Comparison of ENCODE assay signal across 26 mouse cellular contexts in genomic region chr8:128394671-128395193, GRCm38 (mm10). TPM values are rescaled to one million over a fixed set of nuclear protein-coding genes. Genes with fewer than 3 reads are reported as not detected.
A peak's percentile ranks its signal among the peaks of the same experiment; 100 is the strongest.
DNase-seq lines count a peak whose midpoint lies in the region; ATAC-seq and TF ChIP-seq lines count a peak whose summit lies in the region.
"Had no signal": no experiment of that assay in that cellular context is flagged by ENCODE, and none has a peak within 500 bp of the region (broad histone marks: within the 10 kb centered on the region; RNA-seq: fewer than 3 reads in every experiment).

No protein-coding gene starts in this region.

- TF ChIP-seq POLR2A in myocyte (IDR thresholded peaks at IDR 0.05; ENCODE audit: insufficient read length, low read depth) = no peak

- H3K27me3 ChIP-seq in heart, embryonic 13.5 days (replicated peaks) = no peaks in the 10 kb centered on the region
- no peaks in the 10 kb centered on the region for H3K27me3 ChIP-seq in kidney, embryonic 15.5 days
- no peaks in the 10 kb centered on the region for H3K27me3 ChIP-seq in myocyte (ENCODE audit: control insufficient read depth, insufficient read depth, insufficient read length)
- no peaks in the 10 kb centered on the region for H3K27me3 ChIP-seq in intestine, postnatal 0 days (replicated peaks; ENCODE audit: control insufficient read depth, insufficient read depth, low read length)
- H3K27me3 ChIP-seq: forebrain, embryonic 13.5 days; hindbrain, embryonic 13.5 days; liver, embryonic 12.5 days; neural tube, embryonic 12.5 days had no signal

- H3K4me3 ChIP-seq in heart, embryonic 13.5 days = no peak overlapping the region
- H3K4me3 ChIP-seq in kidney, embryonic 15.5 days (replicated peaks) = no peak overlapping the region
- no peak overlapping the region for H3K4me3 ChIP-seq in brown adipose tissue, adult 24 weeks (ENCODE audit: insufficient read depth, low read depth, low read length)
- no peak overlapping the region for H3K4me3 ChIP-seq in myocyte
- H3K4me3 ChIP-seq in intestine, postnatal 0 days (ENCODE audit: low read depth, low read length) = no peak overlapping the region
- H3K4me3 ChIP-seq: forebrain, embryonic 13.5 days; hindbrain, embryonic 13.5 days; layer of hippocampus, adult 2 months; left cerebral cortex, adult 2 months; liver, embryonic 12.5 days; neural tube, embryonic 12.5 days had no signal

- no peaks in the 10 kb centered on the region for H3K9me3 ChIP-seq in heart, embryonic 13.5 days
- no peaks in the 10 kb centered on the region for H3K9me3 ChIP-seq in kidney, embryonic 15.5 days (replicated peaks)
- no peaks in the 10 kb centered on the region for H3K9me3 ChIP-seq in intestine, postnatal 0 days (ENCODE audit: control insufficient read depth)
- H3K9me3 ChIP-seq: forebrain, embryonic 13.5 days; hindbrain, embryonic 13.5 days; liver, embryonic 12.5 days; neural tube, embryonic 12.5 days had no signal

- no peak for DNase-seq in heart, postnatal 4 days
- DNase-seq in kidney, postnatal 4 days = no peak
- DNase-seq: adrenal gland, postnatal 25 days; cerebellum, adult 18-20 months; cerebellum, postnatal 25 days; gastrocnemius, postnatal 25 days; heart, postnatal 36 days; kidney, adult 9 months; liver, postnatal 0 days; lung, postnatal 36 days; thymus, adult 2 months; thymus, postnatal 36 days had no signal

- H3K9ac ChIP-seq in heart, embryonic 13.5 days = no peak overlapping the region
- H3K9ac ChIP-seq in kidney, embryonic 15.5 days = no peak overlapping the region
- no peak overlapping the region for H3K9ac ChIP-seq in intestine, postnatal 0 days (ENCODE audit: low read depth, low read length)
- H3K9ac ChIP-seq: forebrain, embryonic 13.5 days; hindbrain, embryonic 13.5 days; liver, embryonic 12.5 days; liver, postnatal 0 days; neural tube, embryonic 12.5 days had no signal

- no peak for ATAC-seq in heart, embryonic 13.5 days (ENCODE audit: extremely low read depth, insufficient number of reproducible peaks, low FRiP score, low TSS enrichment)
- ATAC-seq in kidney, embryonic 15.5 days (replicated peaks; ENCODE audit: low FRiP score) = 0 out of 2 replicates have a peak, but pooled peaks have one; percentile 18
- ATAC-seq in intestine, postnatal 0 days = no peak
- ATAC-seq: forebrain, embryonic 13.5 days; intestine, embryonic 16.5 days; liver, embryonic 12.5 days; midbrain, embryonic 16.5 days had no signal

- H3K4me2 ChIP-seq in heart, embryonic 13.5 days = no peak overlapping the region
- H3K4me2 ChIP-seq in kidney, embryonic 15.5 days = no peak overlapping the region
- H3K4me2 ChIP-seq in myocyte (ENCODE audit: low read depth) = no peak overlapping the region
- H3K4me2 ChIP-seq in intestine, postnatal 0 days (replicated peaks; ENCODE audit: low read depth) = no peak overlapping the region
- H3K4me2 ChIP-seq: forebrain, embryonic 13.5 days; hindbrain, embryonic 13.5 days; liver, embryonic 12.5 days; midbrain, embryonic 11.5 days; neural tube, embryonic 12.5 days had no signal

- WGBS in heart, embryonic 13.5 days = 72% methylated on average over 5 of the region's 5 CpGs
- WGBS in kidney, embryonic 15.5 days = 33% methylated on average over 5 of the region's 5 CpGs
- WGBS in intestine, postnatal 0 days = 85% methylated on average over 5 of the region's 5 CpGs

- H3K4me1 ChIP-seq in heart, embryonic 13.5 days = peaks cover 78% of the 10 kb centered on the region
- H3K4me1 ChIP-seq in kidney, embryonic 15.5 days = peaks cover 45% of the 10 kb centered on the region
- peaks cover 52% of the 10 kb centered on the region for H3K4me1 ChIP-seq in brown adipose tissue, adult 24 weeks (ENCODE audit: control insufficient read depth, insufficient read depth, insufficient read length, low read length)
- H3K4me1 ChIP-seq in intestine, postnatal 0 days (replicated peaks; ENCODE audit: control insufficient read depth, insufficient read depth, low read length) = peaks cover 6% of the 10 kb centered on the region; the same call in 1 of the 2 replicates

- no peak overlapping the region for H3ac ChIP-seq in myocyte (ENCODE audit: control insufficient read depth, insufficient read length)

- H3K36me3 ChIP-seq in heart, embryonic 13.5 days = 0 out of 2 replicates have a peak, but pooled peaks cover 2% of the 10 kb centered on the region
- H3K36me3 ChIP-seq in kidney, embryonic 15.5 days = 0 out of 2 replicates have a peak, but pooled peaks cover 5% of the 10 kb centered on the region
- no peaks in the 10 kb centered on the region for H3K36me3 ChIP-seq in myocyte (ENCODE audit: control insufficient read depth, insufficient read depth)
- H3K36me3 ChIP-seq in intestine, postnatal 0 days (ENCODE audit: control insufficient read depth, insufficient read depth) = no peaks in the 10 kb centered on the region
- H3K36me3 ChIP-seq: hindbrain, embryonic 13.5 days; liver, embryonic 12.5 days; neural tube, embryonic 12.5 days had no signal

- no peak for TF ChIP-seq CTCF in intestine, postnatal 0 days (IDR thresholded peaks at IDR 0.05; ENCODE audit: low read depth)

- H3K79me2 ChIP-seq in myocyte (ENCODE audit: control insufficient read depth, insufficient read depth) = peaks cover 57% of the 10 kb centered on the region

- H3K27ac ChIP-seq in heart, embryonic 13.5 days (replicated peaks) = peak overlapping the region; percentile 28; the same call in 1 of the 2 replicates
- 0 out of 2 replicates have a peak overlapping the region, but pooled peaks have one; percentile 34 for H3K27ac ChIP-seq in kidney, embryonic 15.5 days
- peak overlapping the region; percentile 20 for H3K27ac ChIP-seq in brown adipose tissue, adult 24 weeks (replicated peaks; ENCODE audit: low read depth, low read length)
- no peak overlapping the region for H3K27ac ChIP-seq in intestine, postnatal 0 days (ENCODE audit: low read depth, low read length)
- H3K27ac ChIP-seq: forebrain, embryonic 13.5 days; hindbrain, embryonic 13.5 days; layer of hippocampus, adult 2 months; left cerebral cortex, adult 2 months; liver, embryonic 12.5 days; neural tube, embryonic 12.5 days had no signal

TF ChIP-seq in myocyte, 11 proteins besides CTCF, POLR2A, EP300 and RAD21:
- TF ChIP-seq MYOD1 (IDR thresholded peaks at IDR 0.05; ENCODE audit: control insufficient read depth in 1 of 3, insufficient read length in 2 of 3, low read depth in 2 of 3) = peak in 2 of 3 experiments; percentile 6 to 21
- peak; percentile 53 for TF ChIP-seq USF1 (IDR thresholded peaks at IDR 0.05; ENCODE audit: low read depth)
- no peak for TF ChIP-seq E2F4 (IDR thresholded peaks at IDR 0.05; ENCODE audit: insufficient read depth)
TF ChIP-seq in myocyte: peak in this region for 2.

RNA-seq across cellular contexts. Expression of gene Nrp1, which starts 36.3 kb away (rescaled TPM):
- polyA plus RNA-seq in heart, embryonic 13.5 days (2015; fragmentation: Nextera tagmentation; extraction: Ambion mirVana) = 120 and 121 TPM in 2 replicates
- 100 to 1,000 TPM; 153 to 156 TPM for total RNA-seq in heart, postnatal 4 days (2021)
- 130 and 140 TPM in 2 replicates for polyA plus RNA-seq in kidney, embryonic 15.5 days (2015; fragmentation: Nextera tagmentation; extraction: Ambion mirVana)
- 56.0 and 73.5 TPM in 2 replicates for polyA plus RNA-seq in brown adipose tissue, adult 24 weeks (2012; ENCODE audit: insufficient read depth, insufficient read length, missing spikeins)
- 12.7 TPM for polyA plus RNA-seq in myocyte (2012; fragmentation: generic; extraction: Trizol)
- 15.7 and 18.6 TPM in 2 replicates for polyA plus RNA-seq in intestine, postnatal 0 days (2015; fragmentation: Nextera tagmentation; extraction: Ambion mirVana)
